Mouse (Mus musculus) central nervous system, embryonic 14 days (tissue): ENCODE data around the gene Olfr1513. TPM values are rescaled to one million over a fixed set of nuclear protein-coding genes. Genes with fewer than 3 reads are reported as not detected.

Experiments used
- polyA plus RNA-seq: library from polyadenylated mRNA; depleted of rRNA; stranded (reverse); fragments of >200 nt; gene quantifications from 2 replicates; pipeline ENCODE4 v1.2.3, GENCODE M21; 2012; rRNA removed

The Olfr1513 gene
- polyA plus RNA-seq, result not detected in 2 replicates

DNA sequence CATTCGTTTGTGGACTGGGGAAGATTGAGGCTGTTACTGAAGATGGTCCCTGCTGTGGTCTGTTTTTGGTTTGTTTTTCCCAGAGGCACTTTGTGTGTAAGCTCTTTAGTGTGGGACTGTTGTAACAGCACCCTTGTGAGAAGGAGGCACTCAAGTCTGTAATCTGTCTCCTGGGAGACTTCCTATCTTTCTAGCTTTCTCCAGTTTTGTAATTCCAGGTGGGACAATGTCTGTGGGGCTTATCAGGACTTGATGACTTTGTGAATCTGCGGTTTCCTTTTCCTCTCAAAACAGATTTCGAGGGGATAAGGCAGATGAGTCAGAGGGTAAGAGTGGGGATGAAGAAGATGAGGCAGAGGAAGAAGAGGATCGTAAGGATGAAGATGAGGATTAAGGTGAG lies at the start of gene Olfr1513:
Gene Olfr1513, minus strand, starts transcription at position 101 of the 400 bp plus-strand sequence.

DNA sequence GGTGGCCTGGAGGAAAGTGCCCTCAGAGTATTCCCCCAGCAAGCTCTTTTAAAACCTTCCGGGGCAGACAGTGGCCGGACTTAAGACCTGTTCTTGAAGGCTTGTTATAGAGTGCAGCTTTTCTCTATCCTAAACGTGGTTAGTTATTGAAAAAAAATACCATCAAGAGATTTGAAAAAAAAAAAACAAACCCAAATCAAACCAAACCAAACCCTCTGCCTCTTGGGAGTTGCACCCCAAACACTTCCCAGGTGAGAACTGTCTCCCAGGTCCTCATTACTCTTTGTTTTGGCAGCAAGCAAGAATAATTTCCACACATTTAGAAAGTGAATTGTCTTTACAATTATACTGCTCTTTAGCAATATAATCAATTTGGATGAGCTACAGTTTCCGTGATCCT lies 41.1 kb upstream of the Olfr1513 start, which contains the start of gene Olfr1511:
Gene Olfr1511, minus strand, starts transcription at position 101 of the 400 bp plus-strand sequence.

DNA sequence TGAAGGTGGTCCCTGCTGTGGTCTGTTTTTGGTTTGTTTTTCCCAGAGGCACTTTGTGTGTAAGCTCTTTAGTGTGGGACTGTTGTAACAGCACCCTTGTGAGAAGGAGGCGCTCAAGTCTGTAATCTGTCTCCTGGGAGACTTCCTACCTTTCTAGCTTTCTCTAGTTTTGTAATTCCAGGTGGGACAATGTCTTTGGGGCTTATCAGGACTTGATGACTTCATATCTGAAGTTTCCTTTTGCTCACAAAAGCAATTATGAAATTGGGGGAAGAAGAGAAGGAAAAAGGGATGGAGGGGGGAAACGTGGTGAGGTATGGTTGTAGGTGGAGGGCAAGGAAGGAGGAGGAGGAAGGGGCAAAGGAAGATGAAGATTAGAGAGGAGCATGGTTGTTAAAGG lies 22.9 kb upstream of the Olfr1513 start, which contains the start of gene Olfr1512:
Gene Olfr1512, minus strand, starts transcription at position 101 of the 400 bp plus-strand sequence.

DNA sequence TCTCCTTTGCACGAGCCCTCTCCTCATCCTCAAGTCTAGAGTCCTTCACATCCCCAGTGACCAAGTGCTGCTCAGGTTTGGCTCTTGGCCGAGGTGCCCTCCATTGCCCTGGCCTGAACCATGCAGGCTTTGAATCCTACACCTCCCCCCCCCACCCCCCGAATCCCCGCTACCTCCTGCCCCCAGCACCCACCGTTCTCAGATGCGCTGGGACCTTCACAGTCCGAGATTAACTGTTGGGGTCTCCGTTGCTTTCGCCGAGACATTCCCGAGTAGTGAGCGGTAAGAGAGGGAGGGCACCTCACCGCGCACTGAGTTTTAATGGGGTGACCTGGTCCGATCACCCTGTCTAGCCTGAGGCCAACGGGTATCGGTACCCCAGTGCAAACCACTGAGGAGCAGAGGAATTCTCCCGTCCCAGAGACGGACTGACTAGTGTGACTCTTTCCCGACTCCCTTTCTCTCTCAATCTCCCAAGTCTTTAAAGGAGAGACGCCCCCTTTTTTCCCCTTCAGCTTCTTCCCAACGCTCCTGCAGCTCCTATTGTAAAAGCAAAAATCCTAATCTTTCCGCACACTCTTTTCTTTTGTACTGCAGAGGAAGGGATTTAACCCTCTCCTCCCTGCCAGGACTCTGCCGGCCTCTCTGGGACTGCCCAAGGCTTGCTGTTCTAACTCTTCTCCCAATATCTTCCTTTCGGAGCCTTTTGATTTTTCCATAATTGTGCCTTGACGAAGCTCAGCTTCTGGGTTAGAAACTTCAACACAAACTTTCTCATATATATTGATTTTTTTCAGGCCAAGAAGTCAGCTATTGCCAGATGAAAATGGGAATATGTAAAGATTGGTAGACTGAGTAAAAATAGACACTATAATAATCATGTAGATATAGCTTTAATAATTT lies 28.0 kb downstream of the Olfr1513 start, which contains the start of gene Sall2:
Gene Sall2, minus strand, starts transcription at position 853 of the 903 bp plus-strand sequence.

DNA sequence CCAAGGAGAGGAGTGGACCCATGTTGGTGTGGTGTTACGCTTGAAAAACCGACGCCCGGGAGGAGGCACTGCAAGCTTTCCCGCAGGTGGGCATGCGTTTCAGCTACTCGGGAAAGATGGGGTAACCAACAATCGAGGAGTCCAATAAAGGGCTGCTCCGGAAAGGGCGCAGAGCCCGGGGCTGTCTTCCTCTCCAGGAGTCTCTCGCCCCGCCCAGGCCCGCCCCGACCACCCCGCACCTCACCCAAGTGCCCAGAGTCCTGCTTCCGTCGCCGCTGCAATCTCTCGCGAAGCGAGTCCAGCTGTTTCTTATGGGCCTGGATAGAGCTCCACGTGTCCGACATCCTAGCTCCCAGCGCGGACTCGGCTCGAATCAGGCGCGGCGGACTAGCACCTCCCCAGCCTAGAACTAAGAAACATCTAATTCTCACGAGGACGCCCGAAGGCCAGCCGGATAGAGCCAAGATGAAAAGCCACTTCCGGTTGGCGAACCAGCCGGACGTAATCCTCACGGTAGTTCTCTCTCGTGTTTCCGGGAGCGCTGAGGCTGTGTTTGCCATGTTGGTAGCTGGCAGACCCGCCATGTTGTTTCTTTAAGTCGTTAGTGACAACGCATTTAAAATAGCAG lies 51.5 kb downstream of the Olfr1513 start, which contains the start of gene Mettl3:
Gene Mettl3, minus strand, starts transcription at position 485 of the 628 bp plus-strand sequence.

Other genes with a start within 250 kb of the Olfr1513 start
- gene Rpgrip1, start 245.7 kb downstream of the Olfr1513 start, polyA plus RNA-seq, result 1.7 and 1.8 TPM in 2 replicates
- gene Supt16, start 159.0 kb downstream of the Olfr1513 start, polyA plus RNA-seq, result 42.6 and 46.2 TPM in 2 replicates
- gene Chd8, start 98.6 kb downstream of the Olfr1513 start, polyA plus RNA-seq, result 63.5 and 70.7 TPM in 2 replicates
- 43.2 and 44.0 TPM in 2 replicates for gene Tox4, start 77.3 kb downstream of the Olfr1513 start, polyA plus RNA-seq
- gene Rab2b, start 76.9 kb downstream of the Olfr1513 start, polyA plus RNA-seq, result 47.8 and 51.9 TPM in 2 replicates
- gene Mettl3, start 51.3 kb downstream of the Olfr1513 start, polyA plus RNA-seq, result 55.1 and 58.7 TPM in 2 replicates
- 52.2 and 52.9 TPM in 2 replicates for gene Sall2, start 27.6 kb downstream of the Olfr1513 start, polyA plus RNA-seq
- gene Olfr1512, start 22.8 kb upstream of the Olfr1513 start, polyA plus RNA-seq, result not detected in 2 replicates
- not detected in 2 replicates for gene Olfr1511, start 41.0 kb upstream of the Olfr1513 start, polyA plus RNA-seq
- gene Olfr1510, start 58.0 kb upstream of the Olfr1513 start, polyA plus RNA-seq, result not detected in 2 replicates
- gene Olfr1509, start 86.6 kb upstream of the Olfr1513 start, polyA plus RNA-seq, result not detected in 2 replicates
- not detected in 2 replicates for gene Olfr1508, start 111.1 kb upstream of the Olfr1513 start, polyA plus RNA-seq
- gene Olfr1507, start 139.3 kb upstream of the Olfr1513 start, polyA plus RNA-seq, result 0.03 TPM in 1 of 2 replicates, not detected in the other